Mouse (Mus musculus) G1E (cell line): ENCODE results near the gene Add2.

Experiments
- CTCF ChIP-seq: IDR thresholded peaks from 2 replicates; pipeline ENCODE4 v1.5.1; 2012; ENCODE audit warnings: low read depth, low read length, inconsistent platforms, mixed read lengths
- GATA1 ChIP-seq: IDR thresholded peaks from 2 replicates; pipeline ENCODE4 v1.6.1; 2012; ENCODE audit warnings: borderline replicate concordance, low read length, inconsistent platforms, mixed read lengths
- GATA2 ChIP-seq: IDR thresholded peaks from 2 replicates; pipeline ENCODE4 v1.6.1; 2012; ENCODE audit warnings: low read depth, low read length, inconsistent platforms, borderline replicate concordance
- POLR2AphosphoS5 ChIP-seq: IDR thresholded peaks from 2 replicates; pipeline ENCODE4 v1.6.1; 2012; ENCODE audit warnings: low read depth, low read length, inconsistent platforms; ENCODE audit not compliant: insufficient replicate concordance
- TAL1 ChIP-seq: conservative IDR thresholded peaks from 2 replicates; pipeline ENCODE4 v1.6.1; 2012; ENCODE audit warnings: low read depth, low read length, inconsistent platforms, mixed read lengths

- TF ChIP-seq GATA1 (no peak), CTCF (no peak), TAL1 (no peak), POLR2AphosphoS5 (no peak), GATA2 (no peak)
These were observed 140.7 kb downstream of the Add2 start for GRCm38 (mm10) chr6:86169166-86169565.
